Mouse (Mus musculus): ENCODE measurements around the gene Srsf2.

DNA sequence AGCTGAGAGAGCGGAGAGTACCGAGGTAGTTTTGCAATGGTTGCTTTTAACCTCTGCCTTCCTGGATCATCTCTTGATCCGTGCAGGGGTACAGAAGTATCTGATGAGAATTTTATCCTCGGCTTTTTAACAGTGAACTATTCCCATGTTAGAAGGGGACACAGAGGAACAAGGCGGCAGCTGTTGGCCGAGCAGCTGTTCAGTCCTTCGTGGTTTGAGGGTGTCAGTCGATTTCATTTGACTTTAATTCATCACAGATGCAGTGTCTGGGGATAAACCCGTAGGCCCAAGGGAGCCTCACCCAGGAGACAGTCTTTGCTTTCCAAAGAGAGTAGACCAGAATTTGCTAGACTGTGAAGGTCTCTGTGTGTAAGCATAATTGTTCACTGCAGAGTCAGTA is 18.6 kb upstream of the Srsf2 start:
- TF ChIP-seq GATA1 (IDR thresholded peaks at IDR 0.05; ENCODE audit: borderline replicate concordance, low read length) (no peak), CTCF (IDR thresholded peaks at IDR 0.05; ENCODE audit: low read depth, low read length) (no peak)

Data from G1E (cell line).